Mouse (Mus musculus): ENCODE measurements around the gene Itpr2. TPM values are rescaled to one million over a fixed set of nuclear protein-coding genes. Genes with fewer than 3 reads are reported as not detected.
A peak's percentile ranks its signal among the peaks of the same experiment; 100 is the strongest.

Itpr2 gene
- polyA plus RNA-seq, 1 experiment from 2014 or later, result 5.9 TPM

DNA sequence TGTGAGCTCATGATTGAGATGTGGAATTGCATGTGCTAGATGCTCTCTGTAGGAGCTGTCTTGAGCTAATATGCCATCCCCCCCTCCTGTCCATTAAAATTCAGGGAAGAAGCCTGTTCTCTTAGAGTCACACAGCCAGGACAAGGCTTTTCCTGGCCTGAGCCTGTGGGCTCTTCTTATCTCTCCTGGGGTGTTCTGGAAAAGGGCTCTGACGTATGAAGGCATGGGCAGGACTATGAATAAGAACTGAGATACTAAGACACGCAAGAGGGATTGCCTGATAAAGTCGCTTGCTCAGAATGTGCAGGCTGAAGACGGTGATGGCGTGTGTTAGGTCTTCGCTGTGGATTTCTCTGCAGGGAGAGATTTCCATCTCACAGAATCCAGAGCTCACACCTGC lies 361.9 kb downstream of the Itpr2 start:
- Histone ChIP-seq H3K9me3 (ENCODE audit: control insufficient read depth, low read length) (no peaks in the 10 kb centered on the region), H3K27me3 (ENCODE audit: control insufficient read depth, insufficient read depth, low read length) (no peaks in the 10 kb centered on the region), H3K36me3 (ENCODE audit: control insufficient read depth, insufficient read depth, low read length) (no peaks in the 10 kb centered on the region), H3K4me1 (replicated peaks; ENCODE audit: control insufficient read depth, insufficient read depth, low read length) (peaks cover 13% of the 10 kb centered on the region), H3K4me2 (replicated peaks; ENCODE audit: low read depth, low read length) (no peak overlapping the region), H3K9ac (ENCODE audit: low read depth, low read length) (no peak overlapping the region), H3K27ac (ENCODE audit: low read depth, low read length) (no peak overlapping the region), H3K4me3 (ENCODE audit: low read depth, low read length) (no peak overlapping the region)
- WGBS, result 87% methylated on average over 6 of the region's 6 CpGs
- DNase-seq (ENCODE audit: low spot score), result no peak
- no peak for ATAC-seq (ENCODE audit: low FRiP score)

DNA sequence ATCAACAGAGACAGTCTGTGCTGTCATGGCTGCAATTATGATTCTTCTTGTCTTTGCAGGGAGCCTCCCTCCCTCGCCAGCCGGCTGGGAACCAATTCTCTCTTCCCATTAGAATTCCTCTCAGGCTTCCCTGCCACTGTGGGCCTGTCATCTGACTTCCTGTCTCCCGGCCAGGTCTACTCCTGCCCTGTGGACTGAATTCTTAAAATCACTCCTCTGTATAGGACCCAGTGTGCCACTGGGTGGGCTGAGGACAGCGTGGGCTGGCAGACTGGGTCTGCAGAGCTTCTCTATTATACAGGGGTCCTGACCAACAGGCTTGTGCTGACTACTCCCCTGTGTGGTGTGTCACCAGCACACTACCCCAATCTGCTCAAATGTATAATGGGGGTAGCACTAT lies 365.4 kb downstream of the Itpr2 start:
- no peak overlapping the region for H3K4me3 ChIP-seq (ENCODE audit: low read depth, low read length)
- H3K4me2 ChIP-seq (replicated peaks; ENCODE audit: low read depth, low read length), result peak overlapping the region; percentile 8
- ATAC-seq (ENCODE audit: low FRiP score) (peak; percentile 86), DNase-seq (ENCODE audit: low spot score) (peak; percentile 48)
- H3K9me3 ChIP-seq (ENCODE audit: control insufficient read depth, low read length), result no peaks in the 10 kb centered on the region
- H3K9ac ChIP-seq (ENCODE audit: low read depth, low read length), result 0 out of 2 replicates have a peak overlapping the region, but pooled peaks have one; percentile 15
- H3K36me3 ChIP-seq (ENCODE audit: control insufficient read depth, insufficient read depth, low read length), result no peaks in the 10 kb centered on the region
- 32% methylated on average over 4 of the region's 4 CpGs for WGBS
- H3K27me3 ChIP-seq (ENCODE audit: control insufficient read depth, insufficient read depth, low read length), result no peaks in the 10 kb centered on the region
- H3K27ac ChIP-seq (ENCODE audit: low read depth, low read length), result 0 out of 2 replicates have a peak overlapping the region, but pooled peaks have one; percentile 58
- peaks cover 13% of the 10 kb centered on the region for H3K4me1 ChIP-seq (replicated peaks; ENCODE audit: control insufficient read depth, insufficient read depth, low read length)

DNA sequence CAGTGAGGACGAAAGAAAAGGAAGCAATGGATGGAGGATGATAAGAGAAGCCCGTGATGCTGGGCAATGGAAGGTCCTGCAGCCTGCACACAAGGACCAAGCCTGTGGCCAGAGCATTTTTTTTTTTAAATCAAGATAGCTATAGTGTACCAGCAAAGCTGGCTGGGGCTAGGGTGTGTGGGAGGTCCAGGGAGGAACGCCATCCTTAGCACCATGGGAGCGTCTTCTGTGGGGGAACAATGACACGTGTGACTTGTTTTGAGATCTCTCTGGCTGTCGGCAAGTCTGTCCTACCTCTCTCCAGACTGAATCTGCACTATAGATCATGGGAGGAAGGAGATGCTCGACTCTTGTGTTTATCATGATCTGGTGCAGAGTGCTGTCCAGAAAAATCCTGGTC lies 365.8 kb downstream of the Itpr2 start:
- Histone ChIP-seq H3K9ac (ENCODE audit: low read depth, low read length) (0 out of 2 replicates have a peak overlapping the region, but pooled peaks have one; percentile 15), H3K4me1 (replicated peaks; ENCODE audit: control insufficient read depth, insufficient read depth, low read length) (peaks cover 13% of the 10 kb centered on the region), H3K4me3 (ENCODE audit: low read depth, low read length) (no peak overlapping the region), H3K4me2 (replicated peaks; ENCODE audit: low read depth, low read length) (peak overlapping the region; percentile 8), H3K36me3 (ENCODE audit: control insufficient read depth, insufficient read depth, low read length) (no peaks in the 10 kb centered on the region), H3K27me3 (ENCODE audit: control insufficient read depth, insufficient read depth, low read length) (no peaks in the 10 kb centered on the region), H3K9me3 (ENCODE audit: control insufficient read depth, low read length) (no peaks in the 10 kb centered on the region), H3K27ac (ENCODE audit: low read depth, low read length) (peak overlapping the region; percentile 58; the same call in 1 of the 2 replicates)
- 43% methylated on average over 7 of the region's 7 CpGs for WGBS
- DNase-seq (ENCODE audit: low spot score), result no peak
- peak; percentile 41 for ATAC-seq (ENCODE audit: low FRiP score)

DNA sequence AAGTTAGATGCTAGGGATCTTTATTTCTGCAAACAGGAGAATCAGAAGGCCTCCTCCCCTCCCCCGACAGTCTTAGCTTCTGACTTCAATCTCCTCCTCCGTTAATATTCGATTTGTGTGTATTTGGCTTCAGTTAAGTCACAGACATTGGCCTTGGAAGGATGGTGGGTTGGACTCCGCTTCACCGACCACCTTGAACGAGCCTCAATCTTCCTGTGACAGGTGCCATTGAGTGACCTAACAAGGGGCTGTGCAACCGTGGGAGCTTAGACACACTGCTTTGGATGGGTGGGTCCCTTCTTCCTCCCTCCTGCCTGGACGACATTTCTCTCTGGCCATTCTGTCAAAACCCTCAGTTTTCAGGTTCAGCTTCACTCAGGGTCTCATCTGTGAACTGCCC lies 366.7 kb downstream of the Itpr2 start:
- Histone ChIP-seq H3K36me3 (ENCODE audit: control insufficient read depth, insufficient read depth, low read length) (no peaks in the 10 kb centered on the region), H3K4me1 (replicated peaks; ENCODE audit: control insufficient read depth, insufficient read depth, low read length) (peaks cover 13% of the 10 kb centered on the region), H3K4me2 (replicated peaks; ENCODE audit: low read depth, low read length) (no peak overlapping the region), H3K9ac (ENCODE audit: low read depth, low read length) (no peak overlapping the region), H3K27me3 (ENCODE audit: control insufficient read depth, insufficient read depth, low read length) (no peaks in the 10 kb centered on the region), H3K27ac (ENCODE audit: low read depth, low read length) (peak overlapping the region; percentile 4; the same call in 1 of the 2 replicates), H3K9me3 (ENCODE audit: control insufficient read depth, low read length) (no peaks in the 10 kb centered on the region), H3K4me3 (ENCODE audit: low read depth, low read length) (no peak overlapping the region)
- ATAC-seq (ENCODE audit: low FRiP score), result no peak
- no peak for DNase-seq (ENCODE audit: low spot score)
- 71% methylated on average over 8 of the region's 8 CpGs for WGBS

DNA sequence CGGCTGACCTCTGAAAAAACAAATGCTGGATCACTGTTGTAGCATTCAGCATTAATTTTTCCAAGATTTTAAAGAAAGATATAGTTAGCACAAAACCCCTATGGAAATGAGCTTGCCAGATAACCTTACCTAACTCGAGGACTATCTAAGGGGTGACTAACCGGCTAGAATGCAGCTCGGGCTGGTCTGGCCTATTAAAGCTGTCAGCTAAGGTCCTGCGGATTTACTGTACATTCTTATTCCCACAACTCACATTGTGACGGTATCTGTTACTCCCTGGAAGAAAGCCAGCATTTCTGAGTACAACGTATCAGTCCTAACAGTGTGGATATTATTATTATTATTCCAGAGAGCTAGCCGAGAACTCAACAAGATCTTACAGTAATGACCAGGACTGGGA lies 368.1 kb downstream of the Itpr2 start:
- Histone ChIP-seq H3K4me3 (ENCODE audit: low read depth, low read length) (no peak overlapping the region), H3K4me1 (replicated peaks; ENCODE audit: control insufficient read depth, insufficient read depth, low read length) (peaks cover 13% of the 10 kb centered on the region), H3K36me3 (ENCODE audit: control insufficient read depth, insufficient read depth, low read length) (no peaks in the 10 kb centered on the region), H3K27me3 (ENCODE audit: control insufficient read depth, insufficient read depth, low read length) (no peaks in the 10 kb centered on the region), H3K4me2 (replicated peaks; ENCODE audit: low read depth, low read length) (no peak overlapping the region), H3K9ac (ENCODE audit: low read depth, low read length) (no peak overlapping the region), H3K9me3 (ENCODE audit: control insufficient read depth, low read length) (no peaks in the 10 kb centered on the region), H3K27ac (ENCODE audit: low read depth, low read length) (no peak overlapping the region)
- ATAC-seq (ENCODE audit: low FRiP score), result no peak
- 78% methylated on average over 8 of the region's 8 CpGs for WGBS
- no peak for DNase-seq (ENCODE audit: low spot score)

DNA sequence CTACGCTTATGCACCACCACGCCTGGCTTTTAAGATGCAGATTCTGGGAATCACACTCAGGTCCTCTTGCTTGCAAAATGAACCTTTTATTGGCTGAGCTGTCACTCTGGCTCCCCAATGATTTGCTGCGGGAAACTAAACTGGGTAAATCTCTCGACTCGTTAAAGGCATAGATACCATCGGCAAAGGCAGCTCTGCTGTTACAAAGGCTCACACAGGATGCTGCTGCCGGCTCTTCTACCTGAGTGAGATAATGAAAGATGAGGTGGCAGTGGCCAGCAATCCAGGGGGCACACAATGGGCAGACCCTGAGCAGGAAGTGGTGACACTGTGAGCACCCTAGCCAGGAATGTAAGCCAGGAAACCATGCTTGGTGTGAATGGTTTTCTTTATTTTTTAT lies 373.0 kb downstream of the Itpr2 start:
- H3K4me1 ChIP-seq (replicated peaks; ENCODE audit: control insufficient read depth, insufficient read depth, low read length), result no peaks in the 10 kb centered on the region
- no peak overlapping the region for H3K9ac ChIP-seq (ENCODE audit: low read depth, low read length)
- H3K4me3 ChIP-seq (ENCODE audit: low read depth, low read length), result no peak overlapping the region
- 91% methylated on average over 7 of the region's 7 CpGs for WGBS
- no peak overlapping the region for H3K4me2 ChIP-seq (replicated peaks; ENCODE audit: low read depth, low read length)
- ATAC-seq (ENCODE audit: low FRiP score) (no peak), DNase-seq (ENCODE audit: low spot score) (no peak)
- no peak overlapping the region for H3K27ac ChIP-seq (ENCODE audit: low read depth, low read length)
- no peaks in the 10 kb centered on the region for H3K27me3 ChIP-seq (ENCODE audit: control insufficient read depth, insufficient read depth, low read length)
- no peaks in the 10 kb centered on the region for H3K9me3 ChIP-seq (ENCODE audit: control insufficient read depth, low read length)
- H3K36me3 ChIP-seq (ENCODE audit: control insufficient read depth, insufficient read depth, low read length), result no peaks in the 10 kb centered on the region

DNA sequence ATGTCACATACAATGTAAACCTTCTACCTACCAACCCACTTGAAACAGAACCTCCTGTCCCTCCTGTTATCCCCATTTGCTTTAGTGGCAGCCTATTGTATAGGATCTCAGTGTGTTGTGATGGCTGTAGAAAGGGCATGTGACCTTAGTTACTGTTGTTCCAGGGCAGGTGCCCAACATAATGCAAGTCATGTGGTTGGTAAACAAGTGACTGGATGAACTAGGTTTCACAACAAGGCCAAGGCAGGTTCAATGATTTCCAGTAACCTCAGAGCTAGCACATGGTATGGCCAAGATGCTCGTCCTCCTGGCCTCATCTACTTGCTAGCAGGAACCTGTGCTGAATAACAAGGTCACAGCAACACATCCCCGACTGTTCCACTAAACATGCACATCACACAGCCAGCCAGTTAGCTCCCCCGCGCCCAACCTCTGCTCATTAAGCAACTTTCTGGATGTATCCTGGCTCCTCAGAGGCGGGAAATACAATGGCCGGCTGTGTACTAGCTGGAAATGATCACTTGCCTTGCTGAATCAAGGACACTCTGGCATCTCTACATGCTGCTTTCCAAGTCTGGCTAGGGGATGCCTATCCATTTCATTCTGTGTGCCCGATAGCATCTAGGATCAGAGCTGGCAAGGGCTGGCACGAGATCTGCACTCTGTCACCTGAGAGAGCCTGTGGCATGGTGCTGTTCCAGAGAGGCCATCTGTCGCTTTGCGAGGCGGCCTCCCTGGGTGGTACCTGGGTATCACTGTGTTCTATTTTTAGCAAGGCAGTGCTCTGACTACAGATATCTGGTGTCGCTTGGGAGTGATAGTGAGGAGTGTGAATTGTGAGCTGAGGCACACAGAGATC lies 375.0 kb downstream of the Itpr2 start:
- Histone ChIP-seq H3K4me1 (replicated peaks; ENCODE audit: control insufficient read depth, insufficient read depth, low read length) (no peaks in the 10 kb centered on the region), H3K9me3 (ENCODE audit: control insufficient read depth, low read length) (no peaks in the 10 kb centered on the region), H3K4me2 (replicated peaks; ENCODE audit: low read depth, low read length) (no peak overlapping the region), H3K4me3 (ENCODE audit: low read depth, low read length) (no peak overlapping the region), H3K9ac (ENCODE audit: low read depth, low read length) (no peak overlapping the region), H3K27me3 (ENCODE audit: control insufficient read depth, insufficient read depth, low read length) (no peaks in the 10 kb centered on the region), H3K36me3 (ENCODE audit: control insufficient read depth, insufficient read depth, low read length) (no peaks in the 10 kb centered on the region), H3K27ac (ENCODE audit: low read depth, low read length) (no peak overlapping the region)
- ATAC-seq (ENCODE audit: low FRiP score), result no peak
- 86% methylated on average over 12 of the region's 12 CpGs for WGBS
- no peak for DNase-seq (ENCODE audit: low spot score)

DNA sequence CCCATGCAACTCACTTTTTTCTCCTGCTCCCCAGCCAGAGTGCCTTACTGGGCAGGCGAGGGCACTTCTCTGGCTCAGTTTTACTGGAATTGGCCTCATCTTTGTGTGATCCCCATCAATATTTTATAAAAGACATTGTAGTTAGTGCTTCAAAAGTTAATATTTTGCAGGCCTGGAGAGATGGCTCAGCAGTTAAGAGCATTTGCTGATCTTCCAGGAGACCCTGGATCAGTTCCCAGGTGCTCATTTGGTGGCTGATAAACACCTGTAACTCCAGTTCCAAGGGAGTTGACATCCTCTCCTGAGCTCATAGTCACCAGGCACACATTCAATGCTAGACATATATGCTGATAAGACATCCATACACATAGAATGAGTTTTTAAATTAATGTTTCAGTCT lies 376.4 kb downstream of the Itpr2 start:
- DNase-seq (ENCODE audit: low spot score), result no peak
- 88% methylated on average over 1 of the region's 1 CpGs for WGBS

DNA sequence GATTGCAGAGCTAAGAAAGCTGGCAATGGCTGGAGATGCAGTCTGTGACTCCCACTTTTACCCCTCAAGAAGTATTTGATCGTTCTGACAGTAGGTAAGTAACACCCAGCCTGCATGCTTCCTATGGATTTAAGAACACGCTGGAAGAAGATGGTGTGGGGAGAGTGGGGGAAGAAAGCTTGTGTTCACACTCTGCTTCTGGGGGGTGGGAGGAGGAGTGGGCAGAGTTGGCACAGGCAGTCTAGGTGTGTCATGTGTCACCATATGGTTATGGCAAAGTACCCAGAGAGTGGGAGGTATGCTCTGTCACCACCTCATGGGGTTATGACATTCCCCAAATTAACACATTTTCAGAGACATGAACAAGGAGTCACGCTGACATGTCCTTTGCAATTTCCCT lies 377.5 kb downstream of the Itpr2 start:
- DNase-seq (ENCODE audit: low spot score), result no peak
- Histone ChIP-seq H3K27me3 (ENCODE audit: control insufficient read depth, insufficient read depth, low read length) (no peaks in the 10 kb centered on the region), H3K9me3 (ENCODE audit: control insufficient read depth, low read length) (no peaks in the 10 kb centered on the region), H3K36me3 (ENCODE audit: control insufficient read depth, insufficient read depth, low read length) (no peaks in the 10 kb centered on the region), H3K4me2 (replicated peaks; ENCODE audit: low read depth, low read length) (no peak overlapping the region), H3K27ac (ENCODE audit: low read depth, low read length) (no peak overlapping the region), H3K4me3 (ENCODE audit: low read depth, low read length) (no peak overlapping the region), H3K9ac (ENCODE audit: low read depth, low read length) (no peak overlapping the region), H3K4me1 (replicated peaks; ENCODE audit: control insufficient read depth, insufficient read depth, low read length) (no peaks in the 10 kb centered on the region)
- no peak for ATAC-seq (ENCODE audit: low FRiP score)
- 88% methylated on average over 3 of the region's 3 CpGs for WGBS

More for the DNA sequence above, 376.4 kb downstream of the Itpr2 start:
- H3K4me1 ChIP-seq (replicated peaks; ENCODE audit: control insufficient read depth, insufficient read depth, low read length), result no peaks in the 10 kb centered on the region
- H3K27me3 ChIP-seq (ENCODE audit: control insufficient read depth, insufficient read depth, low read length), result no peaks in the 10 kb centered on the region
- H3K27ac ChIP-seq (ENCODE audit: low read depth, low read length), result no peak overlapping the region
- no peak overlapping the region for H3K9ac ChIP-seq (ENCODE audit: low read depth, low read length)
- H3K4me3 ChIP-seq (ENCODE audit: low read depth, low read length), result no peak overlapping the region
- H3K9me3 ChIP-seq (ENCODE audit: control insufficient read depth, low read length), result no peaks in the 10 kb centered on the region
- no peaks in the 10 kb centered on the region for H3K36me3 ChIP-seq (ENCODE audit: control insufficient read depth, insufficient read depth, low read length)
- no peak overlapping the region for H3K4me2 ChIP-seq (replicated peaks; ENCODE audit: low read depth, low read length)
- no peak for ATAC-seq (ENCODE audit: low FRiP score)

Data from hindbrain, embryonic 11.5 days (tissue).